Mouse (Mus musculus) kidney, adult 8-10 months (tissue): ENCODE data around the gene Ramp2.

Source experiments
- DNase-seq, 2 experiments: peaks; one replicate each; pipeline ENCODE4 v3.0.0; 2022

Ramp2 gene

DNA sequence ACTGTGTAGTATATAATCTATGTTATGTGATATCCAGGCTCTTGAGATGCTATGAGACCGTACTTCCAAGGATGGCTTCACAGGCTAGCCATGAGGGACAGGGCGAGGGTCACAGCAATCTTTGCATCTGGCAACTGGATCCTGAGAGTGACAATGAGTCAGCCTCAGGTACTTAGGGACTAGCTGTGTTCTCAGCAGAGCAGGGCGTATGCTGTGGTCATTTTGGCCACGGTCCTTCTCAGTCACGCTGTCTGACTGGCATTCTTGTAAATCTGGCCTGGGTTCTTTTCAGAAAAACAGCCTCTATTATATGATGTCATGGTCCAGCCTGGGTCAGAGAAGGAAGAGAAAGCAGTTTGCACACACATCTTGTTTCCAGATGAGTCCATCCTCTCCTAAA lies 9.0 kb upstream of the Ramp2 start:
- DNase-seq = no peak

DNA sequence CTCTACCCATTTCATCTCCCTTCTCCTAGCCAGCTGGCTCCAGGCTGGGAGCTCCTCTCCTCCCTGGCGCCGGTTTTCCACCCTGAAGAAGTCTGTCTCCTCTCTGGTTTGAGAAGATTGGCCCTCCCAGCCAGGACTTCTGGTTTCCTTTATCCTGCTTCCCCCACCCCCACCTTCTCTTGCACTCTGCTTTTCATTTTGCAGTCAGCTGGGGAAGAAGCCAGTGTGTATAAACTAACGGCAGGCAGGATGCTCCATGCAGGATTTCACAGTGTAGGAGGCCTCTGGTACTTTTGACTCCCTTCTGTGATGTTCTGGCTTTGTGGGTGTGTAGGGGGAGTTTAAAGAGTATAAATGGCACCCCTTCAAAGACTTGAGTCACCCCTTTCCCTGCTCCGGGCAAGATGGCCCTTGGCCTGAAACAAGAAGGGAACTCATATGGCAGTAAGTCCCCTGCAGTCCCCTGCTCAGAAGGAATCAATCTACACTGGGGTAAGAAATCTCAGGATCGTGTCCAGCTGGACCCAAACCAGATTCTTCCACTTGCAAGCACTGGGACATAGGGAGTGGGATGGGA lies 7.7 kb upstream of the Ramp2 start:
- no peak for DNase-seq

GRCm38 (mm10) chr11:101245071-101245470 lies 757 bp upstream of the Ramp2 start:
- DNase-seq = no peak

- DNase-seq = no peak
Measured at GRCm38 (mm10) chr11:101246702-101247012, 829 bp downstream of the Ramp2 start.

- peak; percentile 61 to 64 for DNase-seq
Measured at GRCm38 (mm10) chr11:101247521-101248030, 1.7 kb downstream of the Ramp2 start.

- peak; percentile 61 to 79 for DNase-seq
Measured at GRCm38 (mm10) chr11:101248258-101248994, 2.6 kb downstream of the Ramp2 start.

DNA sequence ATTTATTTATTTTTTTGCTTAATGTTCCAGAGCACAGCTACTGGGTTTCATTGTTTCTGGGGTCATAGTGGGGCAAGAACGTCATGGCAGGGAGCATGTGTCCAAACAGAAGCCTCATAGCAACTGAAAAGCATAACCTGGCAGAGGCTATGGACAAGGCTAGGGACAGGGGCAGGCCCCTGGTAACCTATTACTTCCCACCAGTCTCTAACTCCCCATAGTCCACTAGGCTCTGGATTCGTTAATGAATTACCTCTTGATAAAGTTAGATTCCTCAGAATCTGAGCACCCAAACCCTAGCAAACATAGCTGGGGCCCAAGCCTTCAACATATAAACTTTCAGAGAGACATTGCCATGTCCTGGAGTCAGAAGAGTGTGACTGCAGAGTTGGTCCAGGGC lies 5.2 kb downstream of the Ramp2 start:
- DNase-seq = peak in 1 of 2 experiments; percentile 60

DNA sequence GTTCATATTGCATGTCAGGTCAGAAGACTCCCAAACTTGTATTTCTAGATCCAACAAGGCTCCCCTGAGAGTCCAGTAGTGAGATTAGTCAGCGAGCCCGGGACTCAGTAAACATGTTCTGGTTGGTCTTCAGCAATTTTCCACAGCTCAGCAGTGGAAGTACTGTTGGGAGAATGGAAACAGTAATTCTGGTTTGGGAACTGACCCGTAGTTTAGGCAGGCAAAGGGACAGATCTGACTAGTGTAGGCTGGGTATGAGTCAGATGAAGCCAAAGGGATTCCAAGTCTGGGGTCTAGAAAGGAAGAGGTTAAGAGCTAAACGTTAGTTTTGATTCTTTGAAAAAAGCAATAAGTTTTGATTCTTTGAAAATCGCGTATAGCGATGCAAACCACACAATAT lies 7.1 kb downstream of the Ramp2 start:
- DNase-seq = no peak

- DNase-seq = peak; percentile 76 to 87
Measured at GRCm38 (mm10) chr11:101253613-101254389, 8.0 kb downstream of the Ramp2 start, which contains the start of gene Vps25. Vps25 (plus strand) TSS chr11:101253707.

DNA sequence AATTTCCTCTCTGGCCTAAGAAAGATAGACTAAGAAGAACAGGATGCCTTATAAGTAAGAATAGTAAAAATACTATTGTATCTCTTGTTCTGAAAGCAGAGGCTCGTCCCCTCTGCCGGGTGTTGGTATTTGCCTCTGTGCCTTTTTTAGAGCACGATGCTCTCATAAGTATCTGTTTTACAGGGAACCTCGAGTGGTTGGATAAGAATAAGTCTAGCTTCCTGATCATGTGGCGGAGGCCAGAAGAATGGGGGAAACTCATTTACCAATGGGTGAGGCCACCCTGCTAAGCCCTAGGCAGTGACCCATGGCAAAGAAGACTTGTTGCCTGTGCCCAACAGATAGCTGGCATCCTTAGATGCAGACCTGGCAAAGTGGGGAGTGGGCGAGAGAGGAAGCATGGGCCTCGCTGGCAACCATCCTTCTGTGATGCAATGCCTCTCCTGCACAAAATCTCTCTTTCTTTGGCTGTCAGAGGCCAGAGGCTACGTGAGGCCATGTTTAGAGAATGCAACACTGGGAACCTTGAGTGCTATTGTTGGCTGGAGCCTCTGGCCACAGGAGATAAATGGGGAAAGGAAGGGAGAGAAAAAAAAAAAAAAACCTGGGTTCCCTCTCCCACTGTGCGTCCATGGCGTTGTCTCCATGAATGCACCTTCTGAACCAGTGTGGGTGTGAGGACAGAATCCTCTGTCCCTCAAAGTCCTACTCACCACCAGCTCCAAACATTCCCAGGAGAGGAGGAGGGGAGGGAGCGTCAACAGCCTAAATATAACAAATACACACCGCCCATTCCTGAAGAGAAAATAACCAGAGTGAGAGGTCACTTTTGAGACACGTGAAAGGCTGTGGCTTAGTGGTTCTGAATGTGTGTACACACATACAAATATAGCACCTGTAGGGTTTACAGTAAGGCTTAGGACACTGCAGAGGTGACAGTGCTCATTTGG lies 10.3 kb downstream of the Ramp2 start:
- no peak for DNase-seq

DNA sequence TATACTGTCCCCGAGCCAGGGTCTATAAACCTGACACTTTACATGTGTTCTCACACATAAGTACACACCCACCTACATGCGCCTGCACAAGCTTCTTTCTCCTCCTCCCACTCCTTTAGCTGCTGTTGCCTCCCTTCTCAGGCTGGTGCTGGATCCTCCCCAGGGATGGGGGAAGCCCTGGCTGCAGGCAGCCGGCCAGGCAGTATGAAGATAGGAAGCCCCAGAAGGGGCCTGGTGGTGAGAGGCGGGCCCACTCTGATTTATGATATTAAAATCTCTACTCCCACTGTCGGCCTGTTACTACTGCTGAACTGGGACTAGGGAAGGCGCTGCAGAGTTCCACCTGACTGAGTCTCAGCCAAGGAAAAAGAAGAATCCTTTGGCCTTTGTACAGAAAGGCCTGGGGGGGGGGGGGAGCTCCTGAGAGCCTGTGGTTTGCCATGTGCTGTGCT lies 13.5 kb downstream of the Ramp2 start:
- peak; percentile 64 to 69 for DNase-seq

- peak; percentile 89 to 93 for DNase-seq
Measured at GRCm38 (mm10) chr11:101259948-101260825, 14.4 kb downstream of the Ramp2 start, which contains the start of gene Wnk4. Wnk4 (plus strand) TSS chr11:101260567.

GRCm38 (mm10) chr11:101260826-101261380 lies 15.1 kb downstream of the Ramp2 start:
- no peak for DNase-seq

DNA sequence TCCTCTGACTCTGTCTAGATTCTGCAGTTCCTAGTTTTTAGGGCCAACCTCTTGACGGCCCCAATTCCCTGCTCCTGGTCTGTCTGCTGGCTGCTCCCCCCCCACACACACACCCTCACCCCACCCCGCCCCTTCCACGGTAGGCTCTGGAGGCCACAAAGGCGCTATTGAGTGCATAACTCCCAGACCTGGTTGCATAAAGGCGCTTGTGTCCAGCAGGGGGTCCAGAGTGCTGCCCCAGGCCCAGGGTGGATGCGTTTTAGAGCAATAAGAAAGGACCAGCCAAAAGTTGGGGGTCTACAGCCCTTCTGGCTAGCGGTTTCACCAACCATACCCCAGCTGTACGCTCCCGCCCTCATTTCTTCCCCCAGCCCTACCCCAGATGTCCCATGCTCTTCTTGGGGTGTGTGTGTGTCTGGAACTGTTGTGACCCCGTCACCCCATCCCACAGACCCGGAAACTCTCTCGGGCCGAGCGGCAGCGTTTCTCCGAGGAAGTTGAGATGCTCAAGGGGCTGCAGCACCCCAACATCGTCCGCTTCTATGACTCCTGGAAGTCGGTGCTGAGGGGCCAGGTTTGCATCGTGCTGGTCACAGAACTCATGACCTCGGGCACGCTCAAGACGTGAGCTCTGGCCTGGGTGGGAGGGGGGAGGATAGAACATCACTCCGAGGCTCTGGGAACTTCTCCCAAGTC lies 16.6 kb downstream of the Ramp2 start:
- DNase-seq = no peak

DNA sequence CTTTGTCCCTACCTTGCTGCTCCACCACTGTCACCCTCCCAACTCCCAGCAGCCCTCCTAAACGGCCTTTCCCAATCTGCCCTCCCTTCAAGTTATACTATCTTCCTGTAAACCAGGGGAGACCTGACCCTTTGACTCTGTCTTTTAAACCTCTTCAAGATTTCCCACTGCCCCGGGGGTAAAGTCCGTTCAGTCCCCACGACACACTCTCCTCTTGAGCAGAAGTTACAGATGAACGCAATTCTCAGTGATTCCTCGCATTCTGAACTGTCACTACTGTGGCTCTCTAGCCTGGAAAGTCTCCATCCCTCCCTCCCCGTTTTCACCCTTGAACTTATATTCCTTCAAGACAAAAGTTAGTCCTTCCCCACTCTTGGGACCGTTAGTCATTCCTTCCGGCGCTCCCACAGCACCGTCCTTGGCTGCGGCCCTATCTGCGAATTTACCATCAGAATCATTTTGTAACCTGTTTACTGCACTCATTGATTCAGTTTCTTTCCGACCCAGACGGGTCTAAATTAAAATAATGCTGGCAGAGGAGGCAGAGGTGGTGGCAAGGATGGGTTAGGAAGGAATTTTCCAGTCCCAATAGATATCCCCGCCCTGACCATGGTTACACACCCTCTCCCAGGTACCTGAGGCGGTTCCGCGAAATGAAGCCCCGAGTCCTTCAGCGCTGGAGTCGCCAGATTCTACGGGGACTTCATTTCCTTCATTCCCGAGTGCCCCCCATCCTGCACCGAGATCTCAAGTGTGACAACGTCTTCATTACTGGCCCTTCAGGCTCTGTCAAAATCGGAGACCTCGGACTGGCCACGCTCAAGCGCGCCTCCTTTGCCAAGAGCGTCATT lies 17.5 kb downstream of the Ramp2 start:
- no peak for DNase-seq

- DNase-seq = no peak
Measured at GRCm38 (mm10) chr11:101263989-101264280, 18.1 kb downstream of the Ramp2 start.

DNA sequence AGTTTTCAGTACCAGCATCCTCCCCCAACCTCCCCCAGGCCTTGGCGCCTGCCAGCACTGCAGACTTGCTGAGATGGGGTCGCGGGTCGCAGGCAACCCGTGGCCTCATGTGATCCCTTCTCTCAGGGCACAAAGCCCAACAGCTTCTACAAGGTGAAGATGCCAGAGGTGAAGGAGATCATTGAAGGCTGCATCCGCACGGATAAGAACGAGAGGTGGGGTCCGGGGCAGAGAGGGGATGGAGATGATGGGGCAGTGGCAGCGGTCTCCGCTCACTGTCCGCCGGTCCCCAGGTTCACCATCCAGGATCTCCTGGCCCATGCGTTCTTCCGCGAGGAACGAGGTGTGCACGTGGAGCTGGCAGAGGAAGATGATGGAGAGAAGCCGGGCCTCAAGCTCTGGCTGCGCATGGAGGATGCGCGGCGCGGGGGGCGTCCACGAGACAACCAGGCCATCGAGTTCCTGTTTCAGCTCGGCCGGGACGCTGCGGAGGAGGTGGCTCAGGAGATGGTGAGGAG lies 19.2 kb downstream of the Ramp2 start:
- DNase-seq = no peak

GRCm38 (mm10) chr11:101265906-101266305 lies 20.1 kb downstream of the Ramp2 start:
- DNase-seq = no peak

- DNase-seq = no peak
Measured at GRCm38 (mm10) chr11:101269577-101270116, 23.8 kb downstream of the Ramp2 start.
